Mouse (Mus musculus) myocyte (in vitro differentiated cells): ENCODE results near the gene Pfdn6. TPM values are rescaled to one million over a fixed set of nuclear protein-coding genes. Genes with fewer than 3 reads are reported as not detected.
"Not testable (repeated sequence)": the region's sequence is repeated elsewhere in the genome, so short reads cannot be mapped to it uniquely, and the experiment has no call there.

Experiments
- H3K27me3 ChIP-seq: one replicate; pipeline ENCODE4 v1.6.1; 2011; ENCODE audit not compliant: control insufficient read depth, insufficient read depth, insufficient read length
- H3K36me3 ChIP-seq: one replicate; pipeline ENCODE4 v1.6.1; 2011; ENCODE audit not compliant: control insufficient read depth, insufficient read depth
- H3K4me2 ChIP-seq: one replicate; pipeline ENCODE4 v1.6.1; 2011; ENCODE audit warnings: low read depth, control low read depth
- H3K4me3 ChIP-seq: one replicate; pipeline ENCODE4 v1.5.1; 2011; ENCODE audit warnings: mild to moderate bottlenecking, control low read depth, moderate library complexity
- H3K79me2 ChIP-seq: one replicate; pipeline ENCODE4 v1.6.1; 2011; ENCODE audit not compliant: control insufficient read depth, insufficient read depth
- H3ac ChIP-seq: one replicate; pipeline ENCODE4 v1.6.1; 2011; ENCODE audit not compliant: control insufficient read depth, insufficient read length
- CEBPB ChIP-seq: IDR thresholded peaks from 2 replicates; pipeline ENCODE4 v1.6.1; 2011; ENCODE audit warnings: mild to moderate bottlenecking, moderate library complexity; ENCODE audit not compliant: poor library complexity, insufficient read depth, severe bottlenecking
- E2F4 ChIP-seq: IDR thresholded peaks from one replicate; pipeline ENCODE4 v1.6.1; 2011; ENCODE audit warnings: mild to moderate bottlenecking, control low read depth, moderate library complexity; ENCODE audit not compliant: insufficient read depth
- MAX ChIP-seq: IDR thresholded peaks from one replicate; pipeline ENCODE4 v1.6.1; 2011; ENCODE audit warnings: low read depth, mild to moderate bottlenecking, control low read depth
- MYOD1 ChIP-seq, 3 experiments: IDR thresholded peaks; one replicate each; pipeline ENCODE4 v1.6.1; 2011; ENCODE audit warnings: control low read depth in 2 of 3, low read depth in 2 of 3, mild to moderate bottlenecking in 2 of 3, moderate library complexity in 1 of 3; ENCODE audit not compliant: insufficient read length in 2 of 3, control insufficient read depth in 1 of 3
- MYOG ChIP-seq, 3 experiments: IDR thresholded peaks; one replicate each; pipeline ENCODE4 v1.6.1; 2011; ENCODE audit warnings: control low read depth in 2 of 3, low read depth in 2 of 3, mild to moderate bottlenecking in 2 of 3; ENCODE audit not compliant: insufficient read length in 2 of 3, control insufficient read depth in 1 of 3, insufficient read depth in 1 of 3
- POLR2A ChIP-seq: IDR thresholded peaks from one replicate; pipeline ENCODE4 v1.6.1; 2011; ENCODE audit warnings: low read depth, mild to moderate bottlenecking, control low read depth, moderate library complexity; ENCODE audit not compliant: insufficient read length
- POLR2AphosphoS2 ChIP-seq: IDR thresholded peaks from one replicate; pipeline ENCODE4 v1.6.1; 2011; ENCODE audit warnings: low read depth, control low read depth; ENCODE audit not compliant: insufficient read length
- REST ChIP-seq: IDR thresholded peaks from one replicate; pipeline ENCODE4 v1.6.1; 2011; ENCODE audit warnings: mild to moderate bottlenecking, control low read depth, moderate library complexity; ENCODE audit not compliant: insufficient read depth, insufficient read length
- SRF ChIP-seq: IDR thresholded peaks from one replicate; pipeline ENCODE4 v1.6.1; 2011; ENCODE audit warnings: low read depth; ENCODE audit not compliant: control insufficient read depth, insufficient read length
- TCF12 ChIP-seq: IDR thresholded peaks from one replicate; pipeline ENCODE4 v1.6.1; 2011; ENCODE audit warnings: mild to moderate bottlenecking, control low read depth; ENCODE audit not compliant: poor library complexity, insufficient read depth, severe bottlenecking
- TCF3 ChIP-seq: IDR thresholded peaks from one replicate; pipeline ENCODE4 v1.6.1; 2011; ENCODE audit warnings: low read depth, control low read depth; ENCODE audit not compliant: insufficient read length
- USF1 ChIP-seq: IDR thresholded peaks from one replicate; pipeline ENCODE4 v1.6.1; 2011; ENCODE audit warnings: low read depth, mild to moderate bottlenecking, control low read depth, moderate library complexity
- polyA plus RNA-seq: library from polyadenylated mRNA; unstranded; fragments of >200 nt; fragmentation: generic; extraction: Trizol; gene quantifications from one replicate; pipeline ENCODE4 v1.2.1, GENCODE M21; 2012; ENCODE audit warnings: missing spikeins

Pfdn6 gene
- polyA plus RNA-seq, 1 experiment = 110 TPM

GRCm38 (mm10) chr17:33899642-33900041 lies 40.5 kb downstream of the Pfdn6 start:
- H3K79me2 ChIP-seq = no peaks in the 10 kb centered on the region
- H3K4me2 ChIP-seq = no peak overlapping the region
- H3K27me3 ChIP-seq = no peaks in the 10 kb centered on the region
- H3ac ChIP-seq = no peak overlapping the region
- no peaks in the 10 kb centered on the region for H3K36me3 ChIP-seq
- TF ChIP-seq SRF (no peak), MYOG (IDR thresholded peaks at IDR 0.05; ENCODE audit: control insufficient read depth in 1 of 3, insufficient read depth in 1 of 3, insufficient read length in 2 of 3, low read depth in 2 of 3) (no peak), MAX (no peak), MYOD1 (IDR thresholded peaks at IDR 0.05; ENCODE audit: control insufficient read depth in 1 of 3, insufficient read length in 2 of 3, low read depth in 2 of 3) (no peak), POLR2A (no peak), REST (no peak), CEBPB (no peak), E2F4 (no peak), POLR2AphosphoS2 (no peak), TCF3 (no peak), TCF12 (no peak), USF1 (no peak)
- H3K4me3 ChIP-seq = no peak overlapping the region

- not testable (repeated sequence) for H3K27me3 ChIP-seq, H3K4me2 ChIP-seq, H3K4me3 ChIP-seq, H3K36me3 ChIP-seq, H3K79me2 ChIP-seq, H3ac ChIP-seq
Measured at GRCm38 (mm10) chr17:33898193-33898592, 42.0 kb downstream of the Pfdn6 start.

DNA sequence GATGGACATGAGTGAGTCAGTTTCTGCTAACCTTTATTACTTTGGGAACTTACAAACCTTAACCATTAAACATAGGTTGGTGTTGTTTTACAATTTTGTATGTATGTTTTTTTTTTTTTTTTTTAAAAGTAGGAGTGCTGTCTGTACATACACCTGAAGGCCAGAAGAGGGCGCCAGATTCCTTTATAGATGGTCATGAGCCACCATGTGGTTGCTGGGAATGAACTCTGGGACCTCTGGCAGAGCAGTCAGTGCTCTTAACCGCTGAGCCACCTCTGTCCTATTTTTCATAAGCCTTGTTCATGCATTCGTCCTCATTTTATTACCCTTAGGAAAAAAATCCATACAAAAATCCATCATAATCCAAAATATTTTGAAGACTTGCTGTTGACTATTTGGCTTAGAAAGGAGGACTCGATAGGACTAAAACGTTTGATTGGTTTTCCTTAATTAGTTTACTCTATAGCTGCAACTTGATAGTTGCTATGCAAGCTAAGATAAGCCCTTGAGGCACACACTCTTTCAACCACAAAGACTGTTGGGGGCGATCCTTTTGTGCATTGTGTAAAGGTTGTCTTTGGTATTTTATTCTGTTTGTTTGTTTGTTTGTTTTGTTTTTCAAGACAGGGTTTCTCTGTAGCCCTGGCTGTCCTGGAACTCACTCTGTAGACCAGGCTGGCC lies 42.9 kb downstream of the Pfdn6 start:
- Histone ChIP-seq H3K27me3 (no peaks in the 10 kb centered on the region), H3K36me3 (no peaks in the 10 kb centered on the region), H3K79me2 (no peaks in the 10 kb centered on the region), H3ac (no peak overlapping the region), H3K4me2 (no peak overlapping the region), H3K4me3 (no peak overlapping the region)
- no peak for TF ChIP-seq POLR2AphosphoS2
- TF ChIP-seq USF1 = no peak
- TF ChIP-seq POLR2A = no peak
- no peak for TF ChIP-seq MYOD1 (IDR thresholded peaks at IDR 0.05; ENCODE audit: control insufficient read depth in 1 of 3, insufficient read length in 2 of 3, low read depth in 2 of 3)
- TF ChIP-seq TCF3 = no peak
- no peak for TF ChIP-seq CEBPB
- no peak for TF ChIP-seq E2F4
- no peak for TF ChIP-seq TCF12
- TF ChIP-seq MAX = no peak
- TF ChIP-seq SRF = no peak
- TF ChIP-seq MYOG (IDR thresholded peaks at IDR 0.05; ENCODE audit: control insufficient read depth in 1 of 3, insufficient read depth in 1 of 3, insufficient read length in 2 of 3, low read depth in 2 of 3) = no peak
- TF ChIP-seq REST = no peak

GRCm38 (mm10) chr17:33893011-33893410 lies 47.1 kb downstream of the Pfdn6 start:
- not testable (repeated sequence) for H3ac ChIP-seq, H3K4me3 ChIP-seq, H3K4me2 ChIP-seq, H3K27me3 ChIP-seq, H3K36me3 ChIP-seq
- peaks cover 18% of the 10 kb centered on the region for H3K79me2 ChIP-seq

GRCm38 (mm10) chr17:33892429-33892828 lies 47.7 kb downstream of the Pfdn6 start:
- TF ChIP-seq POLR2AphosphoS2 = no peak
- TF ChIP-seq TCF3 = no peak
- TF ChIP-seq CEBPB = no peak
- no peak for TF ChIP-seq SRF
- TF ChIP-seq TCF12 = no peak
- TF ChIP-seq MAX = no peak
- no peak overlapping the region for H3K4me3 ChIP-seq
- no peaks in the 10 kb centered on the region for H3K36me3 ChIP-seq
- no peak overlapping the region for H3K4me2 ChIP-seq
- H3K27me3 ChIP-seq = no peaks in the 10 kb centered on the region
- H3K79me2 ChIP-seq = peaks cover 24% of the 10 kb centered on the region
- no peak overlapping the region for H3ac ChIP-seq

DNA sequence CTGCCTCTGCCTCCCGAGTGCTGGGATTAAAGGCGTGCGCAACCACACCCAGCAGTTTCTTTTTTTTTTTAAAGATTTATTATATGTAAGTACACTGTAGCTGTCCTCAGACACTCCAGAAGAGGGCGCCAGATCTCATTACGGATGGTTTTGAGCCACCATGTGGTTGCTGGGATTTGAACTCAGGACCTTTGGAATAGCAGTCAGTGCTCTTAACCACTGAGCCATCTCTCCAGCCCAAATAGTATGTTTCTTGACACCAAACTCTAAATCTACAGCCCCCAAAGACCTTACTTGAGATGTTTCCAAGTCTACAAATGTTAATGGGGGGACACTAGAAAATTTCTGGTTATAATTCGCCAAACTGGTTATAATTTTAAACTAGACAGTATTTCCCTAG lies 48.3 kb downstream of the Pfdn6 start:
- H3K79me2 ChIP-seq = peaks cover 27% of the 10 kb centered on the region
- not testable (repeated sequence) for H3K4me3 ChIP-seq, H3ac ChIP-seq, H3K4me2 ChIP-seq, H3K36me3 ChIP-seq, H3K27me3 ChIP-seq
